Mouse (Mus musculus): ENCODE results near the gene Pikfyve. TPM values are rescaled to one million over a fixed set of nuclear protein-coding genes. Genes with fewer than 3 reads are reported as not detected.

Pikfyve gene
- polyA plus RNA-seq, 1 experiment from 2014 or later, result 9.5 TPM

GRCm38 (mm10) chr1:65237712-65238111, 51.2 kb downstream of the Pikfyve start:
- H3K4me2 ChIP-seq (ENCODE audit: low read length), result no peak overlapping the region
- WGBS, result 94% methylated on average over 3 of the region's 3 CpGs
- H3K27me3 ChIP-seq (replicated peaks; ENCODE audit: control insufficient read depth, insufficient read depth, low read length), result no peaks in the 10 kb centered on the region
- no peak overlapping the region for H3K4me3 ChIP-seq (ENCODE audit: low read length)
- no peak for ATAC-seq
- H3K36me3 ChIP-seq (ENCODE audit: control insufficient read depth, insufficient read depth, low read length), result peaks cover 18% of the 10 kb centered on the region
- no peak overlapping the region for H3K27ac ChIP-seq (ENCODE audit: low read depth, low read length)
- no peak overlapping the region for H3K9ac ChIP-seq (ENCODE audit: low read depth, low read length)
- H3K9me3 ChIP-seq (ENCODE audit: control insufficient read depth, low read length), result no peaks in the 10 kb centered on the region
- H3K4me1 ChIP-seq (ENCODE audit: control insufficient read depth, insufficient read depth, low read depth, low read length), result no peaks in the 10 kb centered on the region

GRCm38 (mm10) chr1:65245637-65246036, 59.2 kb downstream of the Pikfyve start:
- no peaks in the 10 kb centered on the region for H3K27me3 ChIP-seq (replicated peaks; ENCODE audit: control insufficient read depth, insufficient read depth, low read length)
- 88% methylated on average over 1 of the region's 1 CpGs for WGBS
- no peak overlapping the region for H3K4me2 ChIP-seq (ENCODE audit: low read length)
- H3K27ac ChIP-seq (ENCODE audit: low read depth, low read length), result no peak overlapping the region
- H3K9ac ChIP-seq (ENCODE audit: low read depth, low read length), result no peak overlapping the region
- H3K4me3 ChIP-seq (ENCODE audit: low read length), result no peak overlapping the region
- ATAC-seq, result no peak
- H3K4me1 ChIP-seq (ENCODE audit: control insufficient read depth, insufficient read depth, low read depth, low read length), result no peaks in the 10 kb centered on the region
- H3K9me3 ChIP-seq (ENCODE audit: control insufficient read depth, low read length), result no peaks in the 10 kb centered on the region
- H3K36me3 ChIP-seq (ENCODE audit: control insufficient read depth, insufficient read depth, low read length), result peaks cover 12% of the 10 kb centered on the region

- H3K9me3 ChIP-seq (ENCODE audit: control insufficient read depth, low read length), result no peaks in the 10 kb centered on the region
- H3K4me3 ChIP-seq (ENCODE audit: low read length), result no peak overlapping the region
- no peaks in the 10 kb centered on the region for H3K4me1 ChIP-seq (ENCODE audit: control insufficient read depth, insufficient read depth, low read depth, low read length)
- no peak overlapping the region for H3K4me2 ChIP-seq (ENCODE audit: low read length)
- H3K9ac ChIP-seq (ENCODE audit: low read depth, low read length), result no peak overlapping the region
- no peaks in the 10 kb centered on the region for H3K27me3 ChIP-seq (replicated peaks; ENCODE audit: control insufficient read depth, insufficient read depth, low read length)
- no peak overlapping the region for H3K27ac ChIP-seq (ENCODE audit: low read depth, low read length)
- 49% methylated on average over 3 of the region's 3 CpGs for WGBS
- H3K36me3 ChIP-seq (ENCODE audit: control insufficient read depth, insufficient read depth, low read length), result no peaks in the 10 kb centered on the region
- ATAC-seq, result no peak
These were observed 94.0 kb downstream of the Pikfyve start for GRCm38 (mm10) chr1:65280461-65280860.

GRCm38 (mm10) chr1:65281756-65282155, 95.3 kb downstream of the Pikfyve start, which contains the start of gene Pth2r:
TSS of gene Pth2r (plus strand) at chr1:65282056.
- no peak for ATAC-seq
- H3K4me1 ChIP-seq (ENCODE audit: control insufficient read depth, insufficient read depth, low read depth, low read length), result no peaks in the 10 kb centered on the region
- no peak within 1 kb of the TSS for H3K4me3 ChIP-seq (ENCODE audit: low read length)
- H3K4me2 ChIP-seq (ENCODE audit: low read length), result no peak within 1 kb of the TSS
- no peaks in the 10 kb centered on the region for H3K27me3 ChIP-seq (replicated peaks; ENCODE audit: control insufficient read depth, insufficient read depth, low read length)
- no peak within 1 kb of the TSS for H3K27ac ChIP-seq (ENCODE audit: low read depth, low read length)
- no peaks in the 10 kb centered on the region for H3K9me3 ChIP-seq (ENCODE audit: control insufficient read depth, low read length)
- no peak within 1 kb of the TSS for H3K9ac ChIP-seq (ENCODE audit: low read depth, low read length)
- H3K36me3 ChIP-seq (ENCODE audit: control insufficient read depth, insufficient read depth, low read length), result no peaks in the 10 kb centered on the region
- 82% methylated on average over 6 of the region's 6 CpGs for WGBS

- H3K27ac ChIP-seq (ENCODE audit: low read depth, low read length), result no peak overlapping the region
- no peaks in the 10 kb centered on the region for H3K4me1 ChIP-seq (ENCODE audit: control insufficient read depth, insufficient read depth, low read depth, low read length)
- no peaks in the 10 kb centered on the region for H3K36me3 ChIP-seq (ENCODE audit: control insufficient read depth, insufficient read depth, low read length)
- no peak overlapping the region for H3K9ac ChIP-seq (ENCODE audit: low read depth, low read length)
- no peak overlapping the region for H3K4me2 ChIP-seq (ENCODE audit: low read length)
- H3K9me3 ChIP-seq (ENCODE audit: control insufficient read depth, low read length), result no peaks in the 10 kb centered on the region
- WGBS, result 9% methylated on average over 6 of the region's 6 CpGs
- ATAC-seq, result peak; percentile 76; the same call in 1 of the 2 replicates
- H3K4me3 ChIP-seq (ENCODE audit: low read length), result no peak overlapping the region
- no peaks in the 10 kb centered on the region for H3K27me3 ChIP-seq (replicated peaks; ENCODE audit: control insufficient read depth, insufficient read depth, low read length)
These were observed 96.3 kb downstream of the Pikfyve start for GRCm38 (mm10) chr1:65282766-65283165.

GRCm38 (mm10) chr1:65308476-65308875, 122.0 kb downstream of the Pikfyve start:
- Histone ChIP-seq H3K9ac (ENCODE audit: low read depth, low read length) (no peak overlapping the region), H3K9me3 (ENCODE audit: control insufficient read depth, low read length) (no peaks in the 10 kb centered on the region), H3K4me3 (ENCODE audit: low read length) (no peak overlapping the region), H3K36me3 (ENCODE audit: control insufficient read depth, insufficient read depth, low read length) (no peaks in the 10 kb centered on the region), H3K27me3 (replicated peaks; ENCODE audit: control insufficient read depth, insufficient read depth, low read length) (0 out of 2 replicates have a peak, but pooled peaks cover 2% of the 10 kb centered on the region), H3K4me2 (ENCODE audit: low read length) (no peak overlapping the region), H3K4me1 (ENCODE audit: control insufficient read depth, insufficient read depth, low read depth, low read length) (peaks cover 7% of the 10 kb centered on the region), H3K27ac (ENCODE audit: low read depth, low read length) (no peak overlapping the region)
- 73% methylated on average over 3 of the region's 3 CpGs for WGBS
- ATAC-seq, result no peak

- 0 out of 2 replicates have a peak, but pooled peaks cover 2% of the 10 kb centered on the region for H3K27me3 ChIP-seq (replicated peaks; ENCODE audit: control insufficient read depth, insufficient read depth, low read length)
- no peaks in the 10 kb centered on the region for H3K36me3 ChIP-seq (ENCODE audit: control insufficient read depth, insufficient read depth, low read length)
- peak overlapping the region; percentile 51 for H3K9ac ChIP-seq (ENCODE audit: low read depth, low read length)
- H3K27ac ChIP-seq (ENCODE audit: low read depth, low read length), result no peak overlapping the region
- H3K4me2 ChIP-seq (ENCODE audit: low read length), result peak overlapping the region; percentile 89
- ATAC-seq, result peak; percentile 62; the same call in 1 of the 2 replicates
- WGBS, result under 1% methylated on average over 29 of the region's 29 CpGs
- H3K4me1 ChIP-seq (ENCODE audit: control insufficient read depth, insufficient read depth, low read depth, low read length), result peaks cover 7% of the 10 kb centered on the region
- H3K4me3 ChIP-seq (ENCODE audit: low read length), result peak overlapping the region; percentile 43
- no peaks in the 10 kb centered on the region for H3K9me3 ChIP-seq (ENCODE audit: control insufficient read depth, low read length)
These were observed 124.9 kb downstream of the Pikfyve start for GRCm38 (mm10) chr1:65311214-65311933.

GRCm38 (mm10) chr1:65312118-65312517, 125.6 kb downstream of the Pikfyve start:
- Histone ChIP-seq H3K27ac (ENCODE audit: low read depth, low read length) (no peak overlapping the region), H3K36me3 (ENCODE audit: control insufficient read depth, insufficient read depth, low read length) (no peaks in the 10 kb centered on the region), H3K4me2 (ENCODE audit: low read length) (peak overlapping the region; percentile 89), H3K9me3 (ENCODE audit: control insufficient read depth, low read length) (no peaks in the 10 kb centered on the region), H3K4me1 (ENCODE audit: control insufficient read depth, insufficient read depth, low read depth, low read length) (peaks cover 7% of the 10 kb centered on the region), H3K27me3 (replicated peaks; ENCODE audit: control insufficient read depth, insufficient read depth, low read length) (0 out of 2 replicates have a peak, but pooled peaks cover 2% of the 10 kb centered on the region), H3K9ac (ENCODE audit: low read depth, low read length) (no peak overlapping the region), H3K4me3 (ENCODE audit: low read length) (peak overlapping the region; percentile 43)
- ATAC-seq, result 0 out of 2 replicates have a peak, but pooled peaks have one; percentile 25
- WGBS, result 11% methylated on average over 7 of the region's 7 CpGs

- Histone ChIP-seq H3K9ac (ENCODE audit: low read depth, low read length) (no peak overlapping the region), H3K4me3 (ENCODE audit: low read length) (no peak overlapping the region), H3K27ac (ENCODE audit: low read depth, low read length) (no peak overlapping the region), H3K4me2 (ENCODE audit: low read length) (no peak overlapping the region), H3K27me3 (replicated peaks; ENCODE audit: control insufficient read depth, insufficient read depth, low read length) (0 out of 2 replicates have a peak, but pooled peaks cover 2% of the 10 kb centered on the region), H3K9me3 (ENCODE audit: control insufficient read depth, low read length) (no peaks in the 10 kb centered on the region), H3K4me1 (ENCODE audit: control insufficient read depth, insufficient read depth, low read depth, low read length) (peaks cover 7% of the 10 kb centered on the region), H3K36me3 (ENCODE audit: control insufficient read depth, insufficient read depth, low read length) (no peaks in the 10 kb centered on the region)
- 49% methylated on average over 2 of the region's 2 CpGs for WGBS
- no peak for ATAC-seq
These were observed 126.4 kb downstream of the Pikfyve start for GRCm38 (mm10) chr1:65312896-65313295.
